Mouse (Mus musculus) adrenal gland, postnatal 10 days (tissue): Measurements from ENCODE around the gene Arntl2. TPM values are rescaled to one million over a fixed set of nuclear protein-coding genes. Genes with fewer than 3 reads are reported as not detected.

Experiments used
- DNase-seq: peaks from one replicate; pipeline ENCODE4 v3.0.0; 2021; ENCODE audit warnings: mixed read lengths
- total RNA-seq, 2 experiments: library from RNA; stranded (reverse); gene quantifications; 2 replicates each; pipeline ENCODE4 v1.2.3; 2021

The Arntl2 gene
- total RNA-seq, 2 experiments from 2014 or later: 1.3 to 3.4 TPM

DNA sequence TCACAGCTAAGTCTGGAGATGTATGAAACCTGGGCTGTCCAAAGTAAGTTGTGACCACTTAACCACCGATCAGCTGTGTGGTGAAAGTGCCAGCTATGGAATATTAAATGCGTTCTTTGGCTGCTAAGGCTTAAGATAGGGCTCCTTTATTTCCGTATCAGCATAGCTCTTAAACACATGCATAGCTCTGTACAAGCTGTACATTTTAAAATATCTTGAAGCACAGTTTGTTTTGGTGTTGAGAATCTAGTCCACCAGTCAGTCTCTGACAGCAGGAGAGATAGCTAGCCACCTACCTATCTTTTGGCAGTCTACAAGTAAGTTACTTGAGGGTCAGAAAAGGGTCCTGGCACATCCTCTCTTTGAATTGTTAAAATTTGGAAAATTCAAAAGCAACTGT is 17.8 kb upstream of the Arntl2 start:
- DNase-seq: no peak

DNA sequence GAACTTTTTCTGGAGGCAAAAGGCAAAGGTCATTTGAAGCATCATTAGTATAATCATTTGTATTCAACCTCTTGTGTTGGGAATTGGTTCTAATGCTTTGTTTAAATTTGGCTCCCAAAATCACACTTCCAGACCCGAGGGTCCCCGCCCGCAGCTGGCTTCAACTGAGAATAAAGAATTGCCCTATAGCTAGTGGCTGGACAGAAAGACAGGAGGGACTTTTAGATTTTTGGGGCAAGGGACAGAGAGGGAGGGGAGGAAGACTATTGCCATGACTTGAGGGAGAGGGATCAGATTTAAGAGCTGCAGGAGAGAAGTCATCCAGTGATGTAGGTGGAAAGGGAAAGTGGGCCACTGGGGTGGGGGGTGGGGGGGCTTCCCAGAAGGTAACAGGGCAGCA is 14.3 kb upstream of the Arntl2 start:
- DNase-seq: no peak

GRCm38 (mm10) chr6:146793527-146793926 is 2.3 kb upstream of the Arntl2 start:
- DNase-seq: no peak

DNA sequence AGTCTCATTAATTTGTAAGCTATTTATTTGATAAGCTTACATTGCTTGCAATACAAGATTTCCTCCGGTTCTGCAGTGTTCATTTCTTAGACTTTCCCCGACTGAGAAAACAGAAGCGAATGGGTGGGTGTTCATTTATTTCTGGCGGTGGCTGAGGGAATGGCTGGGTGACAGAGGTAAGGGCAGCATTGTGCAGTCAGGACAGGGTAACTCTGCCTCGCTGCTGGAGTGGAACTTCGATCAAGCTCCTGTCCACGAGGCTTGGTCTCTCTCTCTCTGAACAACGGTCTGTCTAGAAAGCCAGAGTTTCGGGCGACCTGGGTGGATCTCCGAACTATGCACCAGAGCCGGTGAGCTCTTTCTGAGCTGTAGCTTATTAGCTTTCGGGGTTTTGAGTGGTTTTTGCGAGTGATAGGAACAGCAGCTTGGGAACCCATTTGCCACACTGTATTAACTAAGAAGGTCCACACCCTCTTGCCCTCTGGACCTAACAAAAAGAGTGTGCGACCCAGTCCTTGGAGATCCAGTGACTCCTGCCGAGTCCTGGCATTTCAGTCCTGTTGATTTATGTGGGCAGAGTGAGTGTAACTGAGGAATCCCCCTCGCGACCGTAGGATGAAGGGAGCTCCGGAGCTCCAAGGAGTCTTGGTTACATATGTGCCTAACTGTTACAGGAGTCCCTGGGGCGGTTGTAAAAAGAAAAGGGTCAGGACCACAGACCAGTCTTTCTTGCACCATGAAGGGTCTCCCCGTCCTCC is 510 bp upstream of the Arntl2 start:
- DNase-seq: peak; percentile 6

- DNase-seq: no peak
Measured at GRCm38 (mm10) chr6:146797446-146797845, 1.6 kb downstream of the Arntl2 start.

DNA sequence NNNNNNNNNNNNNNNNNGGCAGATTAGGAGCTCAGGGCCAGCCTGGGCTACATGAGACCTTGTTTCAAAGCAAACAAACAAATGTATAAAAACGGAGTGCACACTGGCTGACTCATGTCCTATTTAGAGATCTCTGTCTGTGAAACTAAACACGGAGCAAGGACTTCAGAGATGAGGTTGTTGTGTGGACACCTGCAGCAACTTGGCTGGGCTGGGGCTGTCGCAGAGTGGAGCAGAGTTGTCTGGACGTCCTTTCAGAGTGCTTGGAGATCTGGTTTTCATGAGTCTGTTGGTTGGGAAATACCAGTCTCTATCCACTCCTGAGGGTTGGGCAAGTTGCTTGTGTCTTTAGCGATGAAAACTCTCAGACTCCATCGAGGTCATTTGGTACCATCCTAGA is 14.1 kb downstream of the Arntl2 start:
- no peak for DNase-seq

GRCm38 (mm10) chr6:146813007-146813406 is 17.2 kb downstream of the Arntl2 start:
- DNase-seq: no peak

DNA sequence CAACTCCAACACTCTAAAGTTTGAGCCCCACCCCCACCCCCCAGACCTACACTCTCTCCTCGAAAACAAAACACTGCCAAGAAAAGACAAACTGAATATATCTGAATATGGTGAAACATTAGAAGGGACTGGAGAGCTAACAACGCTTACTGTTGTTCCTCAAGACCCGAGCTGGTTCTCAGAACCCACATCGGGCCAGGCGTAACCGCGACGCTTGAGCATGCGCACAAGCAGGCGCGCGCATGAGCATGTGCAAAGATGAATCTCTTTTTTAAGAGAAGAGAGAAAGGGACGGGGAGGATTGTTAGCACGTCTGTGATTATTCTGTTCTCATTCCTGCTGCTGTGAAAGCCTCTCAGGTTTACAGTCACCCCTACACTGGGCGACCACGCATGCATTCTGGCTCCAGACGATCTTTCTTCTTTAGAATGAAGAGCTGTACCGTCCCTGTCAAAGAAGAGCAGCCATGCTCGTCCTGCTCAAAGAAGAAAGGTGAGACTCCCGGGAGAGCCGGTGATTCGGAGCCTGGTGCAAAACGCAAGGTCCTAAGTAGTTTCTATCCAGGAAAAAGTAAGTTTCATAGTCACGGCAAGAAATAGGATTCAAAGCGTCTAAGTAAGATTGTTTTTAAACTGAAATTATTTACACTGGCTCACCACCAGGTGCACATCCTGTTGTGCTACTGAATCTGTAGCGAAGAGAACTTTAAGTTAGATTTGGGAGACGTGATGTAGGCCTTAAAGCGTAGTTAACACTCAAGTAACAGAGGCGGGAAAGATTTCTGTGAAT is 24.5 kb downstream of the Arntl2 start:
- no peak for DNase-seq

- DNase-seq: no peak
Measured at GRCm38 (mm10) chr6:146821958-146822357, 26.1 kb downstream of the Arntl2 start.

- DNase-seq: peak; percentile 80
Measured at GRCm38 (mm10) chr6:146824727-146825486, 29.1 kb downstream of the Arntl2 start.

- no peak for DNase-seq
Measured at GRCm38 (mm10) chr6:146825487-146825773, 29.6 kb downstream of the Arntl2 start.

DNA sequence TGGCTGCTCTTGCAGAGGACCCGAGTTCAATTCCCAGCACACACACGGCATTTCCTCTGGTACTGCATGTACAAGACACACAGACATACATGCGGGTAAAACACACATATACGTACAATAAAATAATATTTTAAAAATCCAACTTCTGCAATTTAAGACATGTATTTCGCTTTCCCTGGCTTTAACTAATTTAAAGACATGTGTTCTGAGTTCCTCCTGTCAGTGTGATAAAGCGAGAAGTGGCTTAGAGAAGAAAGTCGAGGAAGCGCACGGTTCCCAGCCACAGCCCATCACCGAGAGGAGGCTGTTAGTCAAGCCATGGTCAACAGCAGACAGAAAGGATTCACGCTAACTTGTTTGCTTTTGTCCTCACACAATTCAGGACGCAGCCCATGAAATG is 35.5 kb downstream of the Arntl2 start:
- DNase-seq: no peak

DNA sequence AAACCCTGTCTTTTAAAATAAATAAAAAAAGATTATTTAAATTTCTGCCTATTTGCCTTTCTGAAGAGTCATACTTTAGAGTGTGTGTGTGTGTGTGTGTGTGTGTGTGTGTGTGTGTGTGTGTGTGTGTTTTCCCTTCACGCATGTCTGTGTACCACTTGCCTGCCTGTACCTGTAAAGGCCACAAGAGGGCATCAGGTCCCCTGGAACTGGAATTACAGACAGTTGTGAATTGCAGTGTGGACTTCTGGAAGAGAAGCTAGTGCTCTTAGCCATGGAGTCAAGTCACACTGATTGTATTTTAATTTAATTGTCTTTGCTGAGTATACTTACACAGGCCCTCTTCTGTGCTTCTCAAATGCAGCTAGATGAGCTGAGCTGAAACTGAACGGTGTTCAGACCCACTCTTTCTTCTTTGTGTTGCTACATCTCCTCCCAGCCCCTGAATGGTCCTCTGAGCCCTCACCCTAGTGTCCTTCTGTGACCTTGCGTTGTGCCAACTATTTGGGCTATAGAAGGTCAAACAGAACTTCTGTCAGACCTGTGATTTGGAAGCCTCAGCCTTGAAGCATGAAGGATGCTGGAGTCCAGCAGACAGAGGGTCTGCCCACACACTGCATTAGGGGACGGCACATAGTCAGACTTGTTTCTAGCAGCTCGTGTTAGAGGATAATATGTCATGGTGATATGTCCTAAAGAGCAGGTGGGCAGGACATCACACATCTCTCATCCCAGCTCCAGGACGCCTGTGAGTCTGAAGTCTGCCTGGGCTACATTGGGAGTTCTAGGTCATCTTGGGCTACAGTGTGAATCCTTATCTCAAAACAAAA is 37.8 kb downstream of the Arntl2 start:
- DNase-seq: peak; percentile 55

DNA sequence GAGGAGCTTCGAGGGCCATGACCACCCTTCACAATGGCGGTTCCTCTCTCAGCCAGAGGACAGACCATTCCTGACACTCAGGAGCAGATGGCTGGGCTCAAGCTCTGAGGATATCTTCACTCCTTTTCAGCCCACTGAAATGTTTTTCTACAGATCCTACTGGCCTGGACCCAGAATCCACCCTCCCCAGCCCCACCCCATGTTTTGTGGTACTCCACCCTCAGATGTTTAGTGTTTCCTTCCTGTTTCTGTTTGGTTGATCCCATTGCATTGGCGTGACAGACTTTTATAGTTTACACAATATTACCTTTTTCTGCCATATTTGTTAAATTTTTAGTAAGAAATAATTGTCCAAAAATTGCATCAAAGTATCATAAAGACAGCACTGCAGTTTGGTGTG is 38.5 kb downstream of the Arntl2 start:
- DNase-seq: no peak

DNA sequence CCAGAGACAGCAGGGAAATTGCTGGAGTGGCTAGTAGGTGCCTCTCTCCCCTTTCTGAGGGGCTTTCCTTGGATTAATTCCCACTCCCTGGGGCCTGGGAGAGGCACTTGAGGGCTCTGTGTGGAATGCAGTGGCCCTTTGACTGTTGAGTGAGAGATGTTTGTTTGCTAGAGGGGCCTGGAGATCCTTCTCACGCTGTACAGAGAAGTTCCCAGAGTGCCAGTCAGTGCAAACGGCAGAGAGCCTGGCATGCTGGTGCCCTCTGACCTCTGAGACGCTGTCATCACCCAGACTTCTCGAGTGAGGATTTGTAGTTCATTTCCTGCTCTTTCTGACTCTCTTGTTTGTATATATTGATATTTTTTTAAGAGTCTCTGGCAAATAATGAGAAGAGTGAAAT is 39.9 kb downstream of the Arntl2 start:
- DNase-seq: no peak

- no peak for DNase-seq
Measured at GRCm38 (mm10) chr6:146837316-146837715, 41.5 kb downstream of the Arntl2 start.

DNA sequence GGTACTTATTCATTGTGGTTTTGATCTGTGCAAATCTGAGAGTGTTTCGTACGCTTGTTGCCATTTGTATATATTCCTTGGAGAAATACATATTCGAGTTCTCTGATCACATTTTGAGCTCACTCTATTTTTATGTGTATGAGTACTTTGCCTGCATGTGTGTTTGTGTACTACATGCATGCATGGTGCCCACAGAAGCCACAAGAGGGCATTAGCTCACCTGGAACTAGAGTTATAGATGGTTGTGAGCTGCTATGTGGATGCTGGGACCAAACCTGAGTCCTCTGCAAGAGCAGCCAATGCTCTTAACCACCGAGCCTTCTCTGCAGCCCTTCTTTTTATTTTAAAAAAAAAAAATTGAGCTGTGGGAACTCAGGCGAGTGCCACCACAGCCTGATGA is 42.5 kb downstream of the Arntl2 start:
- no peak for DNase-seq

DNA sequence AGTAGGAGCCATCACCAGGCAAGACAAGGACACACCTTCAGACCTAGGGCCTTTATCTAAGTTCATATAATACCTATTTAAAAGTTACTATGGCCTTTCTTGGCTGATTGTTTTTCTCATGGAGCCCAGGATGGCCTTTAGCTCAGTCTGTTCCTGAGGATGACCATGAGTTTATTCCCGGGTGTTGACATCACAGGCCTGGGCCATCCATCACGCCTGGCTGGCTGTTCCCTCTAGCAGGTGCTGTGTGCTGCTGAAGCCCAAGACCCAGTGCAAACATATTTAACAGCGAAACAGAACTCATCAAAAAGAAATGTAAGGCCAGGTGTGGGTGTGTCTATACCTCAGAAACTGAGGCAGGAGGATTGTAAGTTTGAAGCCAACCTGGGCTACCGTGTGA is 43.0 kb downstream of the Arntl2 start:
- no peak for DNase-seq

- no peak for DNase-seq
Measured at GRCm38 (mm10) chr6:146844867-146845266, 49.0 kb downstream of the Arntl2 start.

- no peak for DNase-seq
Measured at GRCm38 (mm10) chr6:146845347-146845746, 49.5 kb downstream of the Arntl2 start.

GRCm38 (mm10) chr6:146845961-146846750 is 50.3 kb downstream of the Arntl2 start:
- peak; percentile 67 for DNase-seq
